Mouse (Mus musculus): ENCODE data around the gene Uckl1. TPM values are rescaled to one million over a fixed set of nuclear protein-coding genes. Genes with fewer than 3 reads are reported as not detected.
A peak's percentile ranks its signal among the peaks of the same experiment; 100 is the strongest.

Uckl1 gene
- polyA plus RNA-seq, 1 experiment from 2014 or later: 41.3 TPM

GRCm38 (mm10) chr2:181586124-181586523 lies 1.4 kb upstream of the Uckl1 start:
- H3K4me1 ChIP-seq: peaks cover 13% of the 10 kb centered on the region
- no peak for DNase-seq (ENCODE audit: low spot score)
- no peaks in the 10 kb centered on the region for H3K9me3 ChIP-seq
- H3K36me3 ChIP-seq (replicated peaks): peaks cover 82% of the 10 kb centered on the region
- no peak overlapping the region for H3K4me3 ChIP-seq
- H3K27ac ChIP-seq (replicated peaks): no peak overlapping the region
- WGBS: 95% methylated on average over 3 of the region's 3 CpGs
- H3K27me3 ChIP-seq (replicated peaks; ENCODE audit: low read depth, poor library complexity, severe bottlenecking): no peaks in the 10 kb centered on the region

- peaks cover 12% of the 10 kb centered on the region for H3K4me1 ChIP-seq
- no peaks in the 10 kb centered on the region for H3K9me3 ChIP-seq
- no peak overlapping the region for H3K27ac ChIP-seq (replicated peaks)
- no peaks in the 10 kb centered on the region for H3K27me3 ChIP-seq (replicated peaks; ENCODE audit: low read depth, poor library complexity, severe bottlenecking)
- DNase-seq (ENCODE audit: low spot score): no peak
- 91% methylated on average over 5 of the region's 5 CpGs for WGBS
- H3K36me3 ChIP-seq (replicated peaks): peaks cover 77% of the 10 kb centered on the region
- H3K4me3 ChIP-seq: no peak overlapping the region
Observed at GRCm38 (mm10) chr2:181585506-181585905, 814 bp upstream of the Uckl1 start.

- 88% methylated on average over 3 of the region's 3 CpGs for WGBS
- peak; percentile 6 for DNase-seq (ENCODE audit: low spot score)
Observed at GRCm38 (mm10) chr2:181583460-181584257, 1.0 kb downstream of the Uckl1 start.

GRCm38 (mm10) chr2:181582939-181583338 lies 1.8 kb downstream of the Uckl1 start:
- peak; percentile 7 for DNase-seq (ENCODE audit: low spot score)
- H3K4me3 ChIP-seq: no peak overlapping the region
- H3K27me3 ChIP-seq (replicated peaks; ENCODE audit: low read depth, poor library complexity, severe bottlenecking): no peaks in the 10 kb centered on the region
- peaks cover 52% of the 10 kb centered on the region for H3K36me3 ChIP-seq (replicated peaks)
- no peak overlapping the region for H3K27ac ChIP-seq (replicated peaks)
- 94% methylated on average over 1 of the region's 1 CpGs for WGBS
- H3K9me3 ChIP-seq: no peaks in the 10 kb centered on the region
- H3K4me1 ChIP-seq: peaks cover 30% of the 10 kb centered on the region

More at GRCm38 (mm10) chr2:181583460-181584257, 1.0 kb downstream of the Uckl1 start:
- no peaks in the 10 kb centered on the region for H3K9me3 ChIP-seq
- H3K27me3 ChIP-seq (replicated peaks; ENCODE audit: low read depth, poor library complexity, severe bottlenecking): no peaks in the 10 kb centered on the region
- no peak overlapping the region for H3K27ac ChIP-seq (replicated peaks)
- peaks cover 59% of the 10 kb centered on the region for H3K36me3 ChIP-seq (replicated peaks)
- no peak overlapping the region for H3K4me3 ChIP-seq
- peaks cover 26% of the 10 kb centered on the region for H3K4me1 ChIP-seq

- peaks cover 46% of the 10 kb centered on the region for H3K36me3 ChIP-seq (replicated peaks)
- H3K27ac ChIP-seq (replicated peaks): no peak overlapping the region
- peak overlapping the region; percentile 84 for H3K4me3 ChIP-seq
- H3K4me1 ChIP-seq: peaks cover 30% of the 10 kb centered on the region
- no peaks in the 10 kb centered on the region for H3K9me3 ChIP-seq
- 80% methylated on average over 2 of the region's 2 CpGs for WGBS
- peak; percentile 8 for DNase-seq (ENCODE audit: low spot score)
- H3K27me3 ChIP-seq (replicated peaks; ENCODE audit: low read depth, poor library complexity, severe bottlenecking): no peaks in the 10 kb centered on the region
Observed at GRCm38 (mm10) chr2:181582358-181582757, 2.3 kb downstream of the Uckl1 start.

GRCm38 (mm10) chr2:181581402-181582120 lies 3.1 kb downstream of the Uckl1 start:
- Histone ChIP-seq H3K4me3 (peak overlapping the region; percentile 84), H3K36me3 (replicated peaks) (peaks cover 38% of the 10 kb centered on the region), H3K27me3 (replicated peaks; ENCODE audit: low read depth, poor library complexity, severe bottlenecking) (no peaks in the 10 kb centered on the region), H3K9me3 (no peaks in the 10 kb centered on the region), H3K27ac (replicated peaks) (peak overlapping the region; percentile 92), H3K4me1 (peaks cover 30% of the 10 kb centered on the region)
- WGBS: under 1% methylated on average over 49 of the region's 49 CpGs
- DNase-seq (ENCODE audit: low spot score): peak; percentile 86

GRCm38 (mm10) chr2:181581016-181581401 lies 3.7 kb downstream of the Uckl1 start:
- Histone ChIP-seq H3K27me3 (replicated peaks; ENCODE audit: low read depth, poor library complexity, severe bottlenecking) (no peaks in the 10 kb centered on the region), H3K4me1 (peaks cover 30% of the 10 kb centered on the region), H3K27ac (replicated peaks) (peak overlapping the region; percentile 92), H3K9me3 (no peaks in the 10 kb centered on the region), H3K4me3 (peak overlapping the region; percentile 84), H3K36me3 (replicated peaks) (peaks cover 32% of the 10 kb centered on the region)
- peak; percentile 91 for DNase-seq (ENCODE audit: low spot score)
- WGBS: under 1% methylated on average over 11 of the region's 11 CpGs

GRCm38 (mm10) chr2:181580131-181580772 lies 4.4 kb downstream of the Uckl1 start:
- Histone ChIP-seq H3K4me3 (peak overlapping the region; percentile 84), H3K27me3 (replicated peaks; ENCODE audit: low read depth, poor library complexity, severe bottlenecking) (no peaks in the 10 kb centered on the region), H3K27ac (replicated peaks) (peak overlapping the region; percentile 92; the same call in 1 of the 2 replicates), H3K4me1 (peaks cover 30% of the 10 kb centered on the region), H3K36me3 (replicated peaks) (peaks cover 25% of the 10 kb centered on the region), H3K9me3 (no peaks in the 10 kb centered on the region)
- WGBS: 78% methylated on average over 5 of the region's 5 CpGs
- no peak for DNase-seq (ENCODE audit: low spot score)

GRCm38 (mm10) chr2:181579681-181580080 lies 5.0 kb downstream of the Uckl1 start:
- Histone ChIP-seq H3K27me3 (replicated peaks; ENCODE audit: low read depth, poor library complexity, severe bottlenecking) (no peaks in the 10 kb centered on the region), H3K36me3 (replicated peaks) (peaks cover 23% of the 10 kb centered on the region), H3K4me3 (no peak overlapping the region), H3K27ac (replicated peaks) (no peak overlapping the region), H3K9me3 (no peaks in the 10 kb centered on the region), H3K4me1 (peaks cover 30% of the 10 kb centered on the region)
- WGBS: 89% methylated on average over 1 of the region's 1 CpGs
- DNase-seq (ENCODE audit: low spot score): peak; percentile 5

GRCm38 (mm10) chr2:181578790-181579618 lies 5.7 kb downstream of the Uckl1 start:
- no peaks in the 10 kb centered on the region for H3K27me3 ChIP-seq (replicated peaks; ENCODE audit: low read depth, poor library complexity, severe bottlenecking)
- 63% methylated on average over 5 of the region's 5 CpGs for WGBS
- H3K4me1 ChIP-seq: peaks cover 30% of the 10 kb centered on the region
- H3K9me3 ChIP-seq: no peaks in the 10 kb centered on the region
- H3K36me3 ChIP-seq (replicated peaks): peaks cover 23% of the 10 kb centered on the region
- H3K27ac ChIP-seq (replicated peaks): no peak overlapping the region
- peak; percentile 8 for DNase-seq (ENCODE audit: low spot score)
- H3K4me3 ChIP-seq: no peak overlapping the region; the same call in 1 of the 2 replicates

- Histone ChIP-seq H3K27ac (replicated peaks) (no peak overlapping the region), H3K9me3 (no peaks in the 10 kb centered on the region), H3K4me1 (peaks cover 30% of the 10 kb centered on the region), H3K4me3 (no peak overlapping the region), H3K36me3 (replicated peaks) (peaks cover 25% of the 10 kb centered on the region), H3K27me3 (replicated peaks; ENCODE audit: low read depth, poor library complexity, severe bottlenecking) (no peaks in the 10 kb centered on the region)
- no peak for DNase-seq (ENCODE audit: low spot score)
- 84% methylated on average over 7 of the region's 7 CpGs for WGBS
Observed at GRCm38 (mm10) chr2:181577981-181578581, 6.6 kb downstream of the Uckl1 start.
